Mouse (Mus musculus): Measurements from ENCODE around the gene C2cd5. TPM values are rescaled to one million over a fixed set of nuclear protein-coding genes. Genes with fewer than 3 reads are reported as not detected.

Gene C2cd5
- polyA plus RNA-seq, 1 experiment = 84.7 TPM

- TF ChIP-seq POLR2A (IDR thresholded peaks at IDR 0.05; ENCODE audit: borderline replicate concordance, insufficient read depth, low read length) = no peak
- TF ChIP-seq CTCF (IDR thresholded peaks at IDR 0.05; ENCODE audit: borderline replicate concordance, insufficient read depth, low read depth, low read length) = no peak
- no peaks in the 10 kb centered on the region for H3K27me3 ChIP-seq (ENCODE audit: control insufficient read depth, insufficient read depth, low read length)
- peak overlapping the region; percentile 77 for H3K4me3 ChIP-seq (replicated peaks; ENCODE audit: insufficient read depth, low read depth, low read length)
- peak overlapping the region; percentile 97; the same call in 1 of the 2 replicates for H3K27ac ChIP-seq (ENCODE audit: insufficient read depth, low read length)
- DNase-seq = peak; percentile 65 to 77
- peaks cover 3% of the 10 kb centered on the region; the same call in 1 of the 2 replicates for H3K4me1 ChIP-seq (ENCODE audit: control insufficient read depth, insufficient read depth, low read length)
- WGBS = 14% methylated on average over 14 of the region's 14 CpGs
Observed at GRCm38 (mm10) chr6:142962881-142963280, 137.1 kb downstream of the C2cd5 start.

- Histone ChIP-seq H3K4me3 (replicated peaks; ENCODE audit: insufficient read depth, low read depth, low read length) (peak overlapping the region; percentile 77), H3K27ac (ENCODE audit: insufficient read depth, low read length) (peak overlapping the region; percentile 34; the same call in 1 of the 2 replicates), H3K4me1 (ENCODE audit: control insufficient read depth, insufficient read depth, low read length) (peaks cover 3% of the 10 kb centered on the region; the same call in 1 of the 2 replicates), H3K27me3 (ENCODE audit: control insufficient read depth, insufficient read depth, low read length) (no peaks in the 10 kb centered on the region)
- TF ChIP-seq POLR2A (IDR thresholded peaks at IDR 0.05; ENCODE audit: borderline replicate concordance, insufficient read depth, low read length) (no peak), CTCF (IDR thresholded peaks at IDR 0.05; ENCODE audit: borderline replicate concordance, insufficient read depth, low read depth, low read length) (no peak)
- DNase-seq = peak; percentile 52 to 53
- 41% methylated on average over 10 of the region's 10 CpGs for WGBS
Observed at GRCm38 (mm10) chr6:142962476-142962875, 137.5 kb downstream of the C2cd5 start.

- TF ChIP-seq CTCF (IDR thresholded peaks at IDR 0.05; ENCODE audit: borderline replicate concordance, insufficient read depth, low read depth, low read length) (no peak), POLR2A (IDR thresholded peaks at IDR 0.05; ENCODE audit: borderline replicate concordance, insufficient read depth, low read length) (no peak)
- H3K4me1 ChIP-seq (ENCODE audit: control insufficient read depth, insufficient read depth, low read length) = peaks cover 3% of the 10 kb centered on the region; the same call in 1 of the 2 replicates
- WGBS = 71% methylated on average over 9 of the region's 9 CpGs
Observed at GRCm38 (mm10) chr6:142961721-142962455, 138.1 kb downstream of the C2cd5 start.

More at GRCm38 (mm10) chr6:142961721-142962455, 138.1 kb downstream of the C2cd5 start:
- Histone ChIP-seq H3K4me3 (replicated peaks; ENCODE audit: insufficient read depth, low read depth, low read length) (peak overlapping the region; percentile 77), H3K27ac (ENCODE audit: insufficient read depth, low read length) (no peak overlapping the region), H3K27me3 (ENCODE audit: control insufficient read depth, insufficient read depth, low read length) (no peaks in the 10 kb centered on the region)
- no peak for DNase-seq

Other genes with a start within 250 kb of the C2cd5 start
- gene St8sia1, start 135.7 kb downstream of the C2cd5 start, polyA plus RNA-seq (2012; rRNA removed) = 22.2 and 22.6 TPM in 2 replicates
- gene Etnk1, start 67.1 kb upstream of the C2cd5 start, polyA plus RNA-seq (2012; rRNA removed) = 157 and 163 TPM in 2 replicates

All from cerebellum, adult 2 months (tissue).